Mouse (Mus musculus) lung, adult 10 weeks (tissue): Measurements from ENCODE around the gene Lias. TPM values are rescaled to one million over a fixed set of nuclear protein-coding genes. Genes with fewer than 3 reads are reported as not detected.

Experiments
- polyA plus RNA-seq: library from polyadenylated mRNA; stranded (reverse); fragments of 350-450 nt; fragmentation: Illumina TruSeq; extraction: RNeasy Lipid Tissue Mini Kit (QIAGEN cat#74804); gene quantifications from one replicate; pipeline ENCODE4 v1.2.3, GENCODE M21; 2014; ENCODE audit warnings: low read depth, low replicate concordance; ENCODE audit not compliant: insufficient read depth

Gene Lias
- polyA plus RNA-seq, result 19.1 TPM

DNA sequence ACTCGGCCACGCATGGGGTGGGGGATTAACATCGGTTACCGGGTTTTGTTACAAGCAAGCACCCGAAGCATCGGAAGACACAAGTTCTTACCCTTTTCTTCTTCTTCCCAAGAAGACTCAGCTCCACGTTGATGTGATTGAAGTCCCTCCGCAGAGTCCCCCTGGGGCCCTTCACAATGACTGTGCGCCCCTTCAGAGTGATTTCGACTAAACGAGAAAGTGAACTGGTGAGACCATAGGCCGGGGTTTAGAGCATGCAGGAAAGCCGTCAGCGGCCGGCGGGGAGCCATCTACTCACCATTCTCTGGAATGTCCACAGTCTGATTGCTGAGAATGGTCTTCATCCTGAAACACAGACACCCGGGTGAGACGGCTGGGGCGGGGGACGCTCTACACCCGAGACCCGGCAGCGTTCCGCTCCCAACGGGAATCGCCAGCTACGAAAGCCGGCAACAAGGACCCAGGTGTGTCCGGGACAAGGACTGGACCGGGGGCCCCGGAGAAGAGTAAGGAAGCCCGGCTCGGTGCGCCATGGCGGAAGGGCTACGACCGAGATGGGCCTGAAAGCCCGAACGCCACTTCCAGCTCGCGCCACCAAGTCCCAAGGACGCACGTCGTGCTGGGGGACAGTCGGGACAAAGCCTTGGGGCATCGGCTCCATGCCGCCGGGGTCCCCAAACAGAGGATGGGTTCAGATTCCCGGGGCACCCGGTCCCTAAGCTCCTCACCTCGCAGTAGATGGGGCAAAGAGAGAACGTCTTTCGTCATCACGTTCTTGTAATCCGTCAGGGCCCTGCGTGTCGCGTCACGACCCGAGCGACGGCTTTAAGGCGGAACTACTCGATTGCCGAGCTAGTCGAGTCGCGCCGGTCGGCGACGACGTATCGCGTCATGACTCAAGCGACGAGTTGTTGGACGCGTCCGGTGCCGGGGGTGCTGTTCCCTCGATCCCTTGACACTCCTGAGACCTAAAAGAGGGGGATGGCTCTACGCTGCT is at the start of gene Lias, which contains the start of gene Rpl9:
Lias (plus strand) TSS at position 850 of the 997 bp plus-strand sequence.
Rpl9 (minus strand) TSS at position 797 of the 997 bp plus-strand sequence.

DNA sequence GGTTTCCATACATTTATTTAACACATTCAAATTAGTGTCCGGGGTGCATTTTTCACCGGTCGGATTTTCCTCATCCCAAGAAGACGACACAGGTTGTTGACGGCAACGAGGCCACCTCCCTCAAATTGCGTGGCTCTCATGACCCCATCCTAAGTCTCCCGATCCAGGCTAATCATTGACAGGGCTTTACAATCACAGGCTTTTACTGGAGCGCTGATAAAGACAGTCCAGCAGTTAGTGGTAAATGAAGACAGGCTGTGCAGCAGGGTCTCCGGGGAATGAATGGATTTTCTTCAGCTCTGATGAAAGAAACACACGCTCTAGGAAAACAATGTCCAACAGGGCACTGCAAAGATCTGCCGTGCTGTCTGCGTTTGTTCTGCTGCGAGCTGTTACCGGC is 43.1 kb upstream of the Lias start, which contains the start of gene Klb:
Klb (plus strand) TSS at position 147 of the 400 bp plus-strand sequence.

DNA sequence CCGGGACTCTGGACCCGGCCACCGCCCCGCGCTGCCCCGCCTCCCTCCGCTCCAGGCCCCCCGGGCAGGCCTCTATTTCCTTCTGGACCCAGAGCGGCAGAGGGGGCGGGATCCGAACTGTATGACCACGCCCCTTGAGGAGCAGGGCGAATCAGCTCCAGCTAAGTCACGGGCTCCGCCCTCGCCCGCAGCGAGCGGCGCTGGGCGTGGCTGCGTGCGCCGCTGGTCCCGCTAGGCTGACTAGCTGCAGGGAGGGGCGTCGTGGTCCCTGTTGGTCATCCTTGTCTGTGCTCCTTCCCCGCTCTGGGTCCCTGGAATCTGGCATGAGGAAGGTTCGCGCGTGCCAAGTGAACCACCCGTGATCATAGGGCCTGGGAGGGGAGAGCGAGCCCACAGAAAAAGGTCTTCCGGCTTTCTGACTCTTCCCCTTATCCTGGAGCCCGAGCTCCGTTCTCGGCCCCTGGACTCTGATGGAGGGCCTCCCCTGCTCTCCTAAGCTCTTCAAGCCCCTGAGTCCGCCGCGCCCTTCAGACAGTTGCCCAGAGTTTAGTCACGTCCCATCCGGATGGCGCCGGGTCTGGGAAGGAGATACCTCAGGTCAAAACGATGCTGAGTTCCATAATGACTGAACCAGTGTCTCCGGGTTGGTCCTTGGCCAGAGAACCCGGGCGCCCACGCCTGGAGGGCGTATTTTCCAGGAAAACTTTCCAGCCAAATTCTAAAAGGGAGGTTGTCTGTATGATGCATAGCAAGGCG is 44.7 kb downstream of the Lias start, which contains the start of gene Ugdh:
Ugdh (minus strand) TSS at position 144 of the 756 bp plus-strand sequence.

Other genes starting within 250 kb of the Lias start
- 6.4 TPM for gene Wdr19, start 191.8 kb upstream of the Lias start, polyA plus RNA-seq
- gene Rfc1, start 55.8 kb upstream of the Lias start, polyA plus RNA-seq, result 11.2 TPM
- gene Klb, start 43.2 kb upstream of the Lias start, polyA plus RNA-seq, result 0.54 TPM
- 2,376 TPM for gene Rpl9, start 53 bp upstream of the Lias start, polyA plus RNA-seq
- 23.1 TPM for gene Ugdh, start 44.5 kb downstream of the Lias start, polyA plus RNA-seq
- gene Gm43552, start 101.3 kb downstream of the Lias start, polyA plus RNA-seq, result not detected
- 137 TPM for gene Smim14, start 145.7 kb downstream of the Lias start, polyA plus RNA-seq
- gene Ube2k, start 145.7 kb downstream of the Lias start, polyA plus RNA-seq, result 47.8 TPM